Mouse (Mus musculus): ENCODE measurements around the gene 4933434E20Rik.

Gene 4933434E20Rik

DNA sequence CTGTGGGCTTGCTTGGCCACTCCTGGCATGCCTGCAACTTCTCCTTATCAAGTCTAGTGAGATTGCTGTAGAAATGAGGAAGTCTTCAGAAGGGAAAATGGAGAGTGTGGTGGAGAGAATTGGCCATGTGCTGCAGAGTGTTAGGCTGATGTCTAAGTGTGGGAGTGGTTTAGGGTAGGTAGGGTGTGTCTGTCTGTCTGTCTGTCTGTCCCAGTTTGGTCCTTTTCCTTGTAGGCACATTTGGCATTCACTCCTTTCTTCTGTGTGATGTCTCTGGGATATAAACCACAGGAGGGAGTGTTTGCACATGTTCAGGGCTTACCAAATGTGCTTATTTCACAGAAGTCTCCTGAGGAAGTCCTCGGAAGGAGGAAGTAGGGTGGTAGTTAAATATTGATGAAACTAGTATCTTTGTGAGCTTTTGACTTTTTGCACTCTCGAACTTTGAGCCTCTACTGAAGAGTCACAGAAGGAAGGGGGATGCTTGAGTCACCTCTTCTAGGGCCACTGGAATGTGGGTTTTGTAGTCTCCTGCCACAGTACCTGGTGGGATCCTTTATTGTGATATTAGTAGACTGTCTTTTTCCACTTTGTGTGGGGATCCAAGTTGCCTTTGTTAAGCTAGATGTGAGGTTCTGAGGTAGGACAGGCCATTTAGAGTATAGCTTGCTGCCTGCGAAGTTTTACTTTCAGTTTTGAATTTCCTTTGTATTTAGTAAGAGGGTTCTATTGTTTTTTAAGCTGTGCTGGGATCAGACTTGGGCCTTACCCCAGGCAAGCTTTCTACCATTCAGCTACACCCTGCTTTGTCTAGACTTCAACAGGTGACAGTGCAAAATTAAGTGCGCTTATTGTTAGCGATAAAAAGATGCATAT lies 30.2 kb downstream of the 4933434E20Rik start:
- DNase-seq (ENCODE audit: low spot score) = peak; percentile 57

DNA sequence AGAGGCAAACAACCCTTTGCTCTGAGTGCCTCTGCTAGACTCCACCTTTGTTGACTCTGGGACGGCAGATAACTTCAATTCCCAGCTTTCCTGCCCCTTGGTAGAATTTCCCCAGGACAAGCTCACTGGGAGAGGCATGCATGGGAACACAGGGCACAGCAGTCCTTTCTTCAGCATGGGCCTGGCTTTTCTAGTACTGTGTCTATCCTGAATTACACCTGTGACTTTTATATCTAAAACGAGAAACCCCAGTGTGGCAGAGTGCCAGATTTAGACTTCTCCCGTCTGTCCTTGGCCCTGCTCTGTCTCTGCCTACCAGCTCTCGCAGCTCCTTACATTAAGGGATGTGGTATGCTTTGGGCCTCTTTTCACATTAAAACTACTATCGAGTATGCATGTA lies 31.6 kb downstream of the 4933434E20Rik start:
- DNase-seq (ENCODE audit: low spot score) = peak; percentile 66

DNA sequence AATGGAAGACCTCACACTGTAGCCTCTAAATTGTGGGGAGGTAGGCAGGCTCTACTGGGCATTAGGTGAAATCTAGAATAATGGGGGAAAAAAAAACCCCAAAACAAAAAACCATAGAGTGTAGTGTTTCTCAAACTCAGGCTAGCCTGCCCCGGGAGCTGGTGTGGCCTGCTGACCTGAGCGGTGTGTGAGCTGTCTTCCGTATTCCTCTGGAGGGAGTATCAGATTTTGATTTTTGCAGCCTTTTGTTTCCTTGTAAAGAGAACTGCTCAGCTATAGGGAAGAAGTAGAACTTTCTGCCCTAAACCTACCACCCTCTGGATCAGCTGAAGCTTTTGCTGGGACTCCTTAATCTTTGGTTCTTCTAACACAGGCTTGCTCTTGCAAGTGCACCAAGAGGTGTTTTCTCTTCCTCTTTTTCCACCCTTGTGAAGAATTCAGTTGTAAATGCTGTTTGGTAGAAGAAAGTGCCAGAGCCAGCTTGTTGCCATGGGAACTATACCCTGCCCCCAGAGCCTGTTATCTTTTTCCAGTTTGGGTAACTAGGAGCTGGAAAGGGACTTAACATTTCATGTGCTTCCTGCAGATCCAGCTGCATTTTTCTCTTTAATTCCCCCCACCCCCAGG lies 32.4 kb downstream of the 4933434E20Rik start:
- no peak for DNase-seq (ENCODE audit: low spot score)

DNA sequence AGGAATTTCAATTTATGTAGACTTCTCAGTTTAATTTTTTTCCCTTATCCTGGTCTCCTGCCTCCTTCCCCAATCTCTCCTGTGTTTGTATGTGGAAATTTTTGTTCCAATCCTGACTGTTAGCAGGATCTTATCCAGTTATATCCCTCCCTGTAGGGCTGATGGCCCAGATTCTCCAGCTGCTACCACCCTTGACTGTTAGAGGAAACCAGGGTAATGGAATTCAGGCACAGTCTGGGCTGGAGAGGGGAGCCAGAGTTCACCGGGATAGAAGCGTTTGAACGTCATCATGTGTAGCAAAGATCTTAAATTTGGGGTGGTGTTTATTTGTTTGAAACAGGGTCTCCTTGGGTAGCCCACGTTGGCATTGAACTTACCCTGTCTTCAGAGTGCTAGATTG lies 33.4 kb downstream of the 4933434E20Rik start:
- DNase-seq (ENCODE audit: low spot score) = no peak

DNA sequence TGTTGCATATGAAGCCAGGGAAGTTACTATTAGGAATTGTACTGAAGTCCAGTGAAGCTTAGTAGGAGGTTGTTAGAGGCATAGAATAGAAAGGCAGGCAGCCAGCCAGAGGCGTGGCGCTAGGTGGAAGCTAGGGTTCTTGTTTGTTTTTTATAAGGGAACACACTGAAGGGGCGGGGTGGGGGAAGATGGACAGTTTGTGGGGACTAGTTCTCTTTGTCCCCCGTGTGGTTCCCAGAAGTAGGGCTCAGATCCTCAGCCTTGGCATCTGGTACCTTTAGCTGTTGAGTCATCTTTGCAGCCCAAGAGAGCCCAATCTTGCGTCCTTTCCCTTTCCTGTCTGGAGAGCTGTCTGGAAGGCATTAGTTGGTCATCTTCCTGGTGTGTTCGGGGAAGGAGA lies 33.8 kb downstream of the 4933434E20Rik start:
- no peak for DNase-seq (ENCODE audit: low spot score)

DNA sequence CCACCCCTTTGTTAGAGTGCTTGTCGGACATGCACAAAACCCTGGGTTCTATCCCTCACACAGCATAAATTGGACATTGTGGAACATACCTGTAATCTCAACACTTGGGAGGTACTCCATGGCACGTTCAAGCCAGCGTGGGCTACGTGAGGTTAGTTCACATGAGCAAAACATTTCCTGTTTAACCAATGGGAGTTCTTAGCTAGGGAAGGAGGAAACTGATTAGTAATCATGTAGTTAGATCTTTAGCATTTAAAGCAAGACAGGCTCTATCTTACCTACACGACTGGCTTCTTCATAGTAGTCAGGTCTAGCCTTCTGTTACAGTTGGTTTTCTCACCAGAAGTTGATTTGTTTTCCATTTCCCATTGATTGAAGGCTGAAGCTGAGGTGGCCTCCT lies 34.6 kb downstream of the 4933434E20Rik start:
- DNase-seq (ENCODE audit: low spot score) = no peak

DNA sequence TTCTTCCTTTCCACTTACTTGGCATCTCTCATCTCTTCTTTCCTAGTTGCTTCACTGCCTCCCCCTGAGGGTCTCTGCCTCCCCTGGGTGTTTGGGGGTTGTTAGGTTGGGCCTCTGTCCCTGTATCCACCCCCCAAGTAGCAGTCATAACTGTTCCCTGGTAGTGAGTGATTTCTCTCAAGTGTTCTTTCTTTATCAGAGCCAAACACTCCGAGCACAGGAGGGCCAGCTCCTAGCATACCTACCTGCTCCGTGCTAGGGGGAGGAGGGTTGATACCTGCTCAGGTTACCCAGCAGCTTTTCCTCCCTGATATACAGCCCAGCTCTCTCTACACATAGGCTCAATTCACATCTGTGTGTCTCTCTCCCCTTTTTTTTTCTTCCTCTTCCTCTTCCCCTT lies 37.2 kb downstream of the 4933434E20Rik start:
- peak; percentile 68 for DNase-seq (ENCODE audit: low spot score)

DNA sequence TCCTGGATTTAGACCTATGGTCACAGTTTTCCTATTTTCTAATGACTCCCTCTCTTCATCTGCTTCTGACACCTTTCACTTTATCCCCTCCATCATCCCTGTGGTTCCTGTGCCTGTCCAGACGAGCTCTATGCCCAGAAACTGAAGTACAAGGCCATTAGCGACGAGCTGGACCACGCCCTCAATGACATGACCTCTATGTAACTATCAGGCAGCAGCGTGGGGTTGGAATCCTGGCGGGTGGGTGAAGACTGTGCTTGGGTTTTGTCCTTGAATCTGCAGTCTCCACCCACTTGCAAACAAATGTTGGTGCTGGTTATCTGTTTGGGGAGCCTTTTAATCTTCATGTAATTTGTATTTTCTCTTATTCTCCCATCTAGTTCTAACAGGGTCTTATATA lies 39.5 kb downstream of the 4933434E20Rik start:
- no peak for DNase-seq (ENCODE audit: low spot score)

DNA sequence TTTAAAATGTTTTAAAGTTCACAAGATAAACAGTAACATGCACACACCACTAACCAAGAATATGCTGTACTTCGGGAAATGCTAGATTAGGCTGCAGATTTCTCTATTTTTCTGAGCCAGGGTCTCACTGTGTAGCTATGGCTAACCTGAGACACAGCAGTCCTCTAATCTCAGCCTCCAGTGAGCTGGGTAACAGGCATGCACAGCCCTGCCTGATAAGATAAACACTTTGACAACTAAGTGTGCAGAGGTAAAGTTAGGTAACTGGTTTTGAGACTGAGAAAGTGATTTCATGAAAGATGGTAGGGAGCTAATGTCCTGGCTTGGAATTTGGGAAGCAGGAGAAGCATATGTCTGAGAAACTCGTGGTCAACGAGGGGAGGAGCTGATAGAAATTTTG lies 43.0 kb downstream of the 4933434E20Rik start:
- no peak for DNase-seq (ENCODE audit: low spot score)

DNA sequence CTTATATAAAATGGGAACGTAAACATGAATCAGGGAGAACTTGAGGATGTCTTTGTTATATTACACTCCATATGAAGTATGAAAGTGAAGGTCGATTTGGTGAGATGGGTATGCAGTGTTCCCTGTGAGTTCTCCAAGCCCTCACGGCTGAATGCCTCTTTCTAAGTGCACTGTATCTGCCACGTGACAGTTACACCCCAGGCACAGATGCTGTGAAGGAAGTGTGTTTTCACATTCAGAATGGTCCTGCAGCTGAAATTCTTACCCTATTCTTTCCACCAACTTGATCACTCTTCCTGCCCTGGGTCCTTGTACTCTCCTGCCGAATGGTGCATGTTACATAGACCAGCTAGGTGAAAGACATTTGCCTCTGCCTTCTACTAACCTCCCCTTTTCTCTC lies 46.5 kb downstream of the 4933434E20Rik start:
- DNase-seq (ENCODE audit: low spot score) = no peak

DNA sequence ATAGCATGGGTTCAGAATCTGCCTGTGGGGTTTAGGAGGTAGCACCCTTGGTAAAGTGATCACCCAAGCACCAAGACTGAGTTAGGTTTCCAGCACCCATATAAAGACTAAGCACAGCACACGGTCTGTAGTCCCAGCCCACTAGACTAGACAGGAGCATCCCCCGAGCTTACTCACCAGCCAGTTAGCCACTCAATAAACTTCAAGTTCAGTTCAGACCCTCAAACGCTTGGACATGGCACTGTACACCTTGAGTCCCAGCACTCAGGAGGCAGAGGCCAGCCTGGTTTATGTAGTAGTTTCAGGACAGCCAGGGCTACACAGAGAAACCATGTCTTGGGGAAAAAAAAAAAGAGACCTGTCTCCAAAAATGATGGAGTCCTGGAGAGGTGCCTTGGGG lies 49.6 kb downstream of the 4933434E20Rik start:
- DNase-seq (ENCODE audit: low spot score) = no peak

DNA sequence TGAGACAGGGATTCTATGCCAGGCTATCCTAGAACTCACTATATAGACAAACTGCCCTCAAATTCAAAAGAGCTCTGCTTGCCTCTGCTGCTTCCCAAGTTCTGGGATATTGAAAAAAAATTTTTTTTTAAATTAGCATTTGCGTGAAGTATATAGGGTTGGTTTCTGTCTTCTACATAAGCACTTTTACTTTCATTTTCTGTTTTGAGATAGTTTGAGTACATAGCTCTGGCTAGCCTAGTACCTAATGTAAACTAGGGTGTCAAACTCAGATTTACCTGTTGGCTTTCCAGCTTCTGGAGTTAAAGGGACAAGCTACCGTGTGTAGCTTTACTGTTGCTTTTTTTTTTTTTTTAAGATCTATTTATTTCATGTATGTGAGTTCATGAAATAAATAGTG lies 50.2 kb downstream of the 4933434E20Rik start:
- DNase-seq (ENCODE audit: low spot score) = no peak

DNA sequence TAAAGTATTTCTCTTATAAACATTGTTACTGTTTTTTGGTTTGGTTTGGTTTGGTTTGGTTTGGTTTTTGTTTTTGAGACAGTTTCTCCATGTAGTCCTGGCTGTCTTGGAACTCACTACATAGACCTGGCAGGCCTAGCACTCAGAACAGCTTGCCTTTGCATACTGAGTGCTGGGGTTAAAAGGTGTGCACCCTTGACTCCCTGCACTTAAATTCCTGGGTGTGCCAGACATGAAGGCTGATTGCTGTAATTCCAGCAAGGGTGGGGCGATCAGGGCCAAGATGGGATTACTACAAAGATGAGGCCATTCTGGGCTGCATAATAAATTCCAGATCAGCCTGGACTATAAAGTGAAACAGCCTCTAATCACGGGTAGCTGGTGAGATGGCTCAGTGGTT lies 50.8 kb downstream of the 4933434E20Rik start:
- peak; percentile 61 for DNase-seq (ENCODE audit: low spot score)

DNA sequence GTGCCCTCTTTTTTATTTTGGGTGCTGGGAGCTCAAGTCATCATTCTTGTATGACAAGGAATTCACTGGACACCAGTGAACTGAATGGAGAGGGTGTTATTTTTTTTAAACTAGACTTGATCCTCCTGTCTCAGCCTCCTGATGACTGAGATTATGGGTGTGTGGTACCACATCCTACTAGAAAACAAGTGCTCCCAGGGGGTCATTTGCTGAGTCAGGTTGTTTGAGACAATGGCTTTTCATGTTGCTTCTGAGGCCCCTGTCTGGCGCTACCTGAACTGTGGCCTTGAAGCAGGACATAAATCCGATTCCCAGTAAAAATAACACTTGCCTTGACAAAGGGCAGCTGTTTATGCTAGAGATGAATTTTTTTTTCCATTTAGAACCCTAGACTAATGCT lies 51.7 kb downstream of the 4933434E20Rik start:
- no peak for DNase-seq (ENCODE audit: low spot score)

DNA sequence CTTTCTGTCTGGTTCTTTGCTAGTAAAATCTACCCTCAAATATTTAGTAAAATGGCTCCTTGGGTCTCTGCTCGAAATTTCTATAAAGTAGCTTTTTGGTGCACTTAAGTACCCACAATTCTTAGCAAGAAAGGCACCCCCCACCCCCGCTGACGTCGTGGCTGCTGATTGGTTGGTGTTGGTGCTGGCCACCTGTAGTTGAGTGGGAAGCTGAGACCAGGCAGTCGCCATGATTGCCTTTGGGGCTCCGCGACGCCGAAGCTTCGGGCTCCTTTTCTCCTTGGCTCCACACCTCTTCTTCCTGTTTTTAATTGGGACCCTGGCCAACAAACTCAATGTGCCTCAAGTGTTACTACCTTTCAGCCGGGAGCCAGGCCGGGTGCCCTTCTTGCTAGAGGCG lies 52.5 kb downstream of the 4933434E20Rik start, which contains the start of gene Nup210l:
Gene Nup210l, plus strand, starts transcription at position 195 of the 400 bp plus-strand sequence.
- DNase-seq (ENCODE audit: low spot score) = no peak

DNA sequence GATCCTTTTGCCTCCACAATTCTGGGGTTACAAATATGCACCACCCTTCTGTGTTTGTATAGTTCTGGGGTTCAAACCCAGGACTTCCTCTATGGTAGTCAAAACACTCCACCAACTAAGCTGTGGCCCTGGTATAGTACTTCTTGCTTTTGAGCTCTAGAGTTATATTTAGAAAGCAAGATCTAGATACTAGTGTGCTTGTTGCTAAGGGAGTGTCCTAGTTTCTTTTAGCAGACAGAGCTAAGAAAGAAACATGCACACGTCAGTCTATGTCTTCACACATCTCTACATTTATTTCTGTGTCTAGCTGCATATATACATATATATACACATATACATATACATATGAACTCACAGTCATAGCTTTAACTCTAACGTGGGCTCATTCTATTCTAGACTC lies 60.3 kb downstream of the 4933434E20Rik start:
- peak; percentile 42 for DNase-seq (ENCODE audit: low spot score)

DNA sequence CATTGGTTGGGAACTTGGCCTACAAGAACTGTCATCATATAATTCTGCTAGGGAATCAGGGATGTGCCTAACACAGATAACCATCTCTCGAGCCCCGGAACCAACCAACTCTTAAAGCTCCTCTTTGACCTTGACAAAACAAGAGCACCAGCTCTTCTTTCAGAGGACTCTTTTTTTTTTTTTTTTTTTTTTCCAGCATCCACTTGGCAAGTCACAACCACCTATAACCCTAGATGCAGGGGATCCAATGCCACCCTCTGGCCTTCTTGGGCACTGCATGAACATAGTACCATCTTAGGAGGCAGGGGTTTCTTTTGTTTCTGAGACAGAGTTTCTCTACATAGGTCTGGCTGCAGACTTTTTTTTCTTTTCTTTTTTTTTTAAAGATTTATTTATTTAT lies 62.9 kb downstream of the 4933434E20Rik start:
- DNase-seq (ENCODE audit: low spot score) = peak; percentile 36

DNA sequence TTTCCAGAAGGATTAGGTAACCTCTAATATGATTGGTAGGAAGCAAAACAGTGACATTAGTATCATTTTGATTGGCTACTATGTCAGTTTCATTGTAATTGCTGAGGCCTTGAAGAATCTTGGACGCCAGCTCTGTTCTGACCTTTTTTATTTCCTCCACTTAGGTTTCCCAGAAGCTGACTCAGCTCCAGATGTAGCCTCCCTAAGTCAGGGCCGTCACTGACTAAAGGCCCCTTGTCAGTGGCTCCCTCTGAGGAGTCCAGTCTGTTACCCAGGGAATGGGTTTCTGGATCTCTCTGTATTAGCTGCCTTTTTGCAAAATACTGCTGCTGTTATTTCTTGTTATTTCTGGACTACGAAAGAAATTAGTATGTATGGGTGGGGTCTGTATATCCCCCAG lies 64.1 kb downstream of the 4933434E20Rik start:
- no peak for DNase-seq (ENCODE audit: low spot score)

Measured in lung, postnatal 25 days (tissue).